Mouse (Mus musculus): ENCODE measurements around the gene Haspin.

DNA sequence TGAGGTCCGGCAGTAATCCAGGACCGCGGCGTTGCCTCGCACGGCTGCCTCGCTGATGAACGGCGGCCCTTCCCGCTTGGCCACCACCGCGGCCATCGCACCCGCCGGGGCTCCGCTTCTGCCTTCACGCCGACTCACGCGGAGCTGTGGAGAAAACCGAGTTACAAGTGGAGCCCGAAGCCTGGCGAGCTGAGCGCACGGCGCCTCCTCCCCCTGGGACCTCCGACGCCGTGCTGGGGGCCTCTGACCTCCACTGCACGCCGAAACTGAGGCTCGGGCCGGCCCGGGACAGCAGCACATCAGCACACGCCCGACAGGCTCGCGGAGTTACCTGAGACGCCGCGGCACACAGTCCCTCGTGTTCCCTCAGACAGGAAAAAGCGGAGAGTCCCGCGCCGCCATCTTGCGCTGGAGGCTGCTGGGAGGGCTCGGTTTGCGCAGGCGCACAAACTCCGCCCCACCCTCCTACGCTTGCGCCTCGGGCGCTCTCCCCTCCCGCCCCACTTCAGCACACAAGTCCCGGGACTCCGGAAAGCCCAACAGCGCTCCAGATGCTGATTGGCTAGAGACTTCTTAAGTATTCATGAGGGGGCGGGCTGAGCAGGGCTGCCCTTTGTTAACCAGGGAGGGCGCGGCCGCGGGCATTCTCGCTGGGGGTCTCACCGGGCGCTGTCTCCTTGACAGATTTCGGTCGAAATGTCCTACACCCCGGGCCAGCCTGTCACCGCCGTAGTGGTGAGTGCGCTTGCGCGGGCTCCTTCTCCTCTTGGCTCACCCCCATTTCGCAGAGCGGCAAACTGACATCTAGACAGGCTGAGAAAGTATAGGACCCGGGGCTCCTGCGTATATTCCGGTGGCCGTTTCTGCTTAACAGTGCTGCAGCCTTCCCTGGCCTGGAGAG, 38.8 kb upstream of the Haspin start, which contains the start of the genes Emc6 and Tax1bp3:
- TF ChIP-seq CTCF (IDR thresholded peaks at IDR 0.05; ENCODE audit: low read depth) (0 out of 2 replicates have a peak, but pooled peaks have one; percentile 1), EP300 (IDR thresholded peaks at IDR 0.05; ENCODE audit: low read depth) (0 out of 2 replicates have a peak, but pooled peaks have one; percentile 19)

Data from liver, postnatal 0 days (tissue).